Mouse (Mus musculus): ENCODE results near the gene Atp1b1.
A peak's percentile ranks its signal among the peaks of the same experiment; 100 is the strongest.

Gene Atp1b1

DNA sequence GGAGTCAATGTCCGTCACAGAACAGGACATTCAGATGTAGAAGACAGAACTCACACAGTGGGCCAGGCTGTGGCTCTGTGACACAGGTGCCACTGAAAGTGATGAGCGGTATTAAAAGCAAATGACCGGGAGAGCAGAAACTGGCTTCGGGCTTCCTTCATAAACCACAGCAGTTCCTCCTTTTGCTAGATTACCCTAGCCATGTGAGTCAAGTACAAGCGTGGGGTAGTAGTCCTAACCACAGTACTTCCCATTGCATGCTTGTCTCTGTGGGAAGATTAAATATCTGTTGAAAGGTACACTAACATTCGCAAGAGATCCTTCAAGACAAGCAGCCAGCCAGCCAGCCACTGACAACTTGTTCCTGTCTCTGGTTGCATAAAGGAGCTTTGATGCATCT, 17.9 kb downstream of the Atp1b1 start:
- DNase-seq (ENCODE audit: low spot score in 2 of 2): no peak

DNA sequence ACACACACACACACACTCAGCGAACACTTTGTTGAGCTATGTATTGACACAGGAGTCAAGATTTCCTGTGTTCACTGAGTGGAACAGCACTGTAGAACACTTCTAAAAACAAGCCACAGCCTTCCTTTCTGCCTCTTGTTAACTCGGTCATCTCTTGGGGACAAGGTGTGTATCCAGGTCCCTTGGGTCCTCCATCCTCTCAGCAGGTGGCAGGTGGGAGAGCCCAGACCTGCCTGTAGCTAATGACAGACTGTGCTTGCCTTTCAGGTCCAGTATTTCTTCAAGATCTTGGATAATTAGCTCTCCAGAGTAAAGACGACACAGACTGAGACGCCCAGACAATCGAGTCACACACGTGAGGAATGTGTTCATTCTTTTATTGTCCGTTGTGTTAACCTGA, 21.4 kb downstream of the Atp1b1 start:
- DNase-seq (ENCODE audit: low spot score in 2 of 2): no peak

DNA sequence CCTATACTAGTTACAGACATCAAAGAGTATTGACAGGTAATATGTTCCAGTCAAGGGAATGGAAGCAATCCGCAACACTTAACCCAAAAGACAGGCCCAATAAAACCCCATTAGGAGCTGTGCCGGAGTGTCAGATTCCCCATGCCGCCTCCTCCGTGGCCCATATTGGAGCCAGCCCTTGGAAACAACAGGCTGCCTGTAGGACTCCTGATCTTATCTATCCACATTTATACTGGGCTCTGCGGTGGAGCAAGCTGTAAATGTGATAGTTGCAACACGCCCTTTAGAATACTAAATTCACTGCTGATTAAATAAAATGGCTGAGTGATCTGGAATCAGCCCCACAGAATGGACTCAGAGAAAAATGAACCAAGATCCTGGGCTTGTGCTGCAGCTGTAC, 24.1 kb downstream of the Atp1b1 start:
- no peak for DNase-seq (ENCODE audit: low spot score in 2 of 2)

DNA sequence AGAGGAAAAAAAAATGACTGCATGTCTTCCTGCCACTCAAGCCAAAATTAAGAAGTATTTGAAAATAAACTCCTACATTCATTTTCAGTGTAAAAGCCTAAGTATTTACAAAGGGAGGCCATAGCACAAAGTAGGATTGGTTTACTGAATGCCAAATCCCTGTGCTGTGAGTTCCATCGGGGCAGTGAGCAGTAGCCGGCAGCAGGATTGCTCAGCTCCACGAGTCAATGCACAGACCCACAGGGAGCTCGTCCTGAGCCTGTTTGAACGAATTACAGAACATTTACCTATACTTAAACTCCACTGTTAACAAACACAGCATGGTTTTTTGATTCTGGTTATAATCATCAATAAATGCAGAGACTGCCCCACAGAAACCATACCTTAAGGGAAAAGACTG, 25.5 kb downstream of the Atp1b1 start:
- no peak for DNase-seq (ENCODE audit: low spot score in 2 of 2)

DNA sequence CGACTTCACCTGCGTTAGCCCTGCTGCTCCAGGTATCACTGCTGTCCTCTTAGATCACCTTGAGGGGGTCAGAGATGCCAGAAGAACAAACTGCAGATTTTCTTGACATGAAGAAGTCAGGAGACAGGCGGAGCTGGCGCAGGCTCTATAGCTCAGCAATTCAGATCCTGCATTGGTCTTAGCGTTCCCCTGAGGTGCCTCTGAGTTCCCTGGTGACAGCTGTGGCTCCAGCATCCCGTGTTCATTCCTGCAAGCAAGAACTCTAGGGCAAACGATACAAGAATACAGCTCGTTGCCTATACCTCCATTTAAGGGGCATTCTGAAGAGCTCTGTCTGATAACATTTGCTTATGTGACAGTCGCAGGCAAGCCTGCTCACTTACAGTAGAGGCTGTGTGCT, 29.5 kb downstream of the Atp1b1 start:
- no peak for DNase-seq (ENCODE audit: low spot score in 2 of 2)

DNA sequence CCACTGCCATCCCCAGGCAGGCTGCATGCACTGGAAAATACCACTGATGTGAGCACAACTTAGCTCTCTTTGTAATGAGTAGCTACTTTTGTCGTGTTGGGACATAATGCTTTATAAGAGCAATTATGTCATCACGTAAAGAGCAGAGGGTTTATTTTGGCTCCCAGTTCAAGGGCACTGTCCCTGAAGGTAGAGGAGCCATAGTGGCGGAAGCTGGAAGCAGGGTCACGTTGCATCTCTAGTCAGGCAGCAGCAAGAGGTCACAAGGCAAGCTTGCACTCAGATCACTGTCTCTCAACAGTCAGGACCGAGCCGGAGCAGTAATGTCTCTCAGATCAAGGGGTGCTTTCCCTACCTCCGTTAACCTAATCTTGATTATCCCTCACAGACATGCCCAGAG, 30.4 kb downstream of the Atp1b1 start:
- no peak for DNase-seq (ENCODE audit: low spot score in 2 of 2)

DNA sequence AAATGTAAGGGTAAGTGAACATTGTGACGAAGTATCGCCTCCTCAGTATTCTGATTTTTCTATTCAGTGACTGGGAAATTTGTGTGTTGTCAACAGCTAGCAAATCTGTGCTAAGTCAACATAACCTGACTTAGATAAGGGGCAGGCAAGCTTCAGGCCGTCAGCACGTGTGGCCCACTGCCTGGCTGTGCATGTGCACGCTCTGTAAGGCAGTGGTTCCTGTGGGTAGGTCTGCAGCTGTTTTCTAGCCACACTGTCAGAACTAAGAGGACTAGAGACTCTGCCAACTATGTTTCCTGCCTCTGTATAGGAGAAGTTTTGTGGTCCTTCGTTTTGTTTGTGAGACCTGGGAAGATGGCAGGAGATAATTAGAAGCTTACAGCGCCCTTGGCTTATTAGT, 31.9 kb downstream of the Atp1b1 start:
- no peak for DNase-seq (ENCODE audit: low spot score in 2 of 2)

DNA sequence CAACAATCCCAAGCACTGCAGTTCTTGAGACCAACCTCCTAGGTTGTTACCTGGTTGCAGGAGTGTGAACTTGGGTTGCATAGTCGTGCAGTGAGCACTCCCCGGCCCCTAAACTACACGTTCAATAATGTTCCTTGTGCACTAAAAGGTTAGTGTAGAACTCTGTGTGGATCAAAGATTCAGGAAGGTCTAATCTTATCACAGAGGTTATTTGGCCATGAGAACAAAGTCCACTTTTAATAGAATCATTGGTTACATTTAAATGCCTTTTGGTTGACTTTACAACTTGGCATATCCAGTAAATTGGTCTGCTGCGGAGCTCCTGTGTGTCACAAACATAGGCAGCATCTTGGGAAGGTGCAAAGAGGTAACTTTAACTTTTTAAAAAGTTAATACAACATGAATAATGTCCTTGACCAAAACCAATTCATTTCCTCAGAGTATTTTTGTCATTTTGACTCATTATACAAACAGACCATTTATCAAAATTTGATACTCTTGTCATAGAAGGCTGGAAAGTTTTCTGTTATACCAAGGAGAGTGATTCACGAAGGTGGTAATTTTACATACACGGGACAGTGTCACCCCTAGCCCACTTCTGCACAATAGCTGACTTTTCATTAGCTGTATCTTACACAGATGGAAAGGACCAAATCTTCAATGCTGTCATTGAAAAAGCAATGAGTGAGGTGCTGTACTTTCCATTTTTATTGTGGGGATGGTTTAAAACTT, 37.4 kb downstream of the Atp1b1 start:
- DNase-seq (ENCODE audit: low spot score in 2 of 2): no peak

DNA sequence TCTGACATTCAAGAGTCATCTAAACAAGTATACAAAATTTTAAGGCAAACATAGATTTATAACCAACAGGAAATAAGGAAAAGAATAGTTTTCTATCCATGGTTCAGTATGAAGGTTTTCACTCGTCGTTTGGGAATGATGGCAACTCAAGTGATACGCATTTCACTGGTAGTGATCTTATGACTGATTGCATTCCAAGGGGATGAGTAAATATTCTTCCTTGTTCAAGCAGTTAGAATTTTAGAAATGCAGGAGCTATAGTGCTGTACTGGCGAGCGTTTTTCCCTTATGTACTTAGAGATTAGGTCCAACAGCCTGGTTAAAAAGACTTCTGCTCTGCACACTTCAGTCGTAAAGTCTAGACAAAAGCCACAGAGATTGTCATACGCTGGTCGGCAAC, 38.8 kb downstream of the Atp1b1 start:
- no peak for DNase-seq (ENCODE audit: low spot score in 2 of 2)

DNA sequence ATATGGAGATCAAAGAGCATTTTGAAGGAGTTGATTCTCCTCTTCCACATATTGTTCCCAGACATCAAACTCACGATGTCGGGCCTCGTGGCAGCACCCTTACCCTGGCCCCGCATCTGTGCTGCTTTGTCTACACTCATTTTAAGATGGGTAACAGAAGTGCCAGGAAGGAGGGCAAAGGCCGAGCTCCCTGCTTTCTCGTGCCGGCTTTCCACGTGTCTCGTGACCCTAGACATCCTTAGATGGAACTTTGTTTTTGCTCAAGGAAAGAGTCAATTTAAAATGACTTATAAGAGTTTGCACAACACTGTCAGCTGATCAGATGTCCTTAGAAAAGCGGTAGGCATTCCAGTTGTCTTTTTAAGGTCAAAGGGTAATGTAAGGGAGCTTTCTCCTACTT, 39.8 kb downstream of the Atp1b1 start:
- DNase-seq (ENCODE audit: low spot score in 2 of 2): no peak

DNA sequence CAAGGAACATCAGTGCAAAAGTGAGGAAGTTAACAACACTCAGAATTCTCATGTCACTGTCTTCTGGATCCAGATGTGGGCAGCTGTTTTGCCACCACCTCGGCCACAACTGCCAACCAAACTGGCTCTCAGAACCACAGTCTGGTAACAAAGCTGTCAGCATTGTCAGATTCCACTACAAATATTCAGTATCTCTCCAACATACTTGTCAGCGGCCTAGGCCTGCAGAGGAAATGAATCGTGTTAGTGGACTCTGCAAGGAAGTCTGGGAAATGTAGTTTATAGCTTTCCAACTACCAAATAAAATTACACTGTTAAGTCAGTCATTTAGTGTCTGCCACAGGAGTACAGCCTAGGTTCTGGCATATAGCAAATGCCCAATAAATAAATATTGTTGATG, 40.6 kb downstream of the Atp1b1 start:
- no peak for DNase-seq (ENCODE audit: low spot score in 2 of 2)

DNA sequence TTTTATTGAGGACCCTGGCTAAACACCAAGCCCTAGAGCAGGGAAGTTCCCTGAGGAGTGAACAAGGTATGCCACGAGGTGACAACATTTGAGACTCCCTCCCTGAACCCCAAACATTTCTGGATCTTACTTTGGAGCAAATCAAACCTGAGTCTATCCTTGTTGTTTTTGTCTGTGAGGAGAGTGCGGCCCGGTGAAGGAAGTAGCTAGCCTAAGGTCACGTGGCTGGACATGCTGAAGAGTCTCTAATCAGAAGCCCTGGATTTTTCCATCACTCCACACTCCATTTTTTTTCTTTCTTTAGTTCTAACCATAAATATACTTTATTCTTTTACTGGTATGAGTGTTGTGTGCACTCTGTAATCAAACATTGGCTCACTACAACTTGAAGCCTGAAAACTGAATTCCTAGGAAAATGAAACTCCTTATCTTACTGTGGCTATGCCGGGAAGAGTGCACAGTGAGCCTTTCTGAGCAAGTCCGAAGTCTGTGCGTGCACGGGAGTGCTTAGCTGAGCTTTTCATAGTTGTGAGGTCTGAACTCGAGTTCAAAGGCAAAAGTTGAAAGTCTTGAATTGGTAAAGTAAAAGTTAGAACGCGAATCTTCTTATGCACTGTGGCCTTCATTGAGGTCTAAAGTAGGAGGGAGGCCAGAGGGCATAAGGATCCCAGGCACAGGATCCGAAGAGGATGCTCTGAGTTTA, 41.3 kb downstream of the Atp1b1 start:
- DNase-seq (ENCODE audit: low spot score in 2 of 2): no peak

DNA sequence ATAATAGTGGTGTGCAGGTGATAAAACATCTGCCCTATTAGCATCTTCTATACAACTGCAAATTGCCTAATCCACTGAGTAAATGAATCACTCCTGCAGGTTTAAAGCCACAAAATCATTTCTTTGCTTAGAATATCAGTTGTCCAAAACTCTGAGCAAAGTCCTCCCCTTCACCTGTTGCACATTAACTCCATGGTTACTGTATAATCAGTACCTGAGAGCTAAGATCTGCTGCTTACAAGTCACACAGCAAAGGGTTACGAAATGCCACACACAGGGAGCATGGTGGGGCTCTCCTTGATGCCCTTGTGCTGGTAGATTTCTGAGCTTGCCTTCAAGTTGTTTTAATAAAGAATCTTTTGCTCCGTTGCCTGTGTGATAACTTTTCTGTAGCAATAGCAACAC, 42.8 kb downstream of the Atp1b1 start:
- DNase-seq (ENCODE audit: low spot score in 2 of 2): no peak

DNA sequence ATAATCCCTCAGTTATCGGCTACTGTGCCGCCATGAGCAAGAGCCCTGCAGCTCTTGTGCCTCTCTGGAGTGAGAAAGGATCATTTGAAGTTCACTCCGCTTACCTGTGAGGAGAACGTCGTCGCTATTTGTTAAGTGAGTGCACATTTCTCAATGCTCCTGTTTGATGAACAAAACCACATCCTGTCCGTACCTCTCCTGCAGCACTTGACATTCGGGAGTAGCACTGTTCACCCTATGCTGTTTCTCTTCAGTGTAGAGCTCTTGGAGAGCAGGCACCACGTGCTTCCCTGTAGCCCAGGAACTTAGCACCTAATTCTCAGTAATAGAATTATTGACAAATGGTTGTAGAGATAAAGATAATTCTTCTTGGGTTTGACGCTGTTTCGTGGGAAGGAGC, 44.5 kb downstream of the Atp1b1 start:
- no peak for DNase-seq (ENCODE audit: low spot score in 2 of 2)

DNA sequence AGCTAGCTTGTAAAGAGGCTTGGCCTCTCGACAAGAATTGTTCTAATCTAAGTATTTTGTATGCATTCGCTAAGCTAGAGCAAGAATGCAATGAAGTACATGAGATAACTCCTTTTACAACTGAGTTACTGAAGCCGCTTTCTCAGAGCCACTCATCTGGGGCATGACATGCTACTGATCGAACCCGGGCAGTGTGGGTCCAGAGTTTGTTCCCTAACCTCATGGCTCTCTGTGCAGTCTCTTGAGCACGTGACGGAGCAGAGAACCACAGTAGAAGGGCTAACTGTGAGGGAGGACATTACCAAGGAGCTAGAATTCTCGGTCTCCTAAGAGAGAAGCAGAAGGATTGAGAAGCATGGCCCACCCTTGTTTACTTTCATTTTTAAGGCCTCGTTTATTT, 45.2 kb downstream of the Atp1b1 start:
- DNase-seq (ENCODE audit: low spot score in 2 of 2): no peak

DNA sequence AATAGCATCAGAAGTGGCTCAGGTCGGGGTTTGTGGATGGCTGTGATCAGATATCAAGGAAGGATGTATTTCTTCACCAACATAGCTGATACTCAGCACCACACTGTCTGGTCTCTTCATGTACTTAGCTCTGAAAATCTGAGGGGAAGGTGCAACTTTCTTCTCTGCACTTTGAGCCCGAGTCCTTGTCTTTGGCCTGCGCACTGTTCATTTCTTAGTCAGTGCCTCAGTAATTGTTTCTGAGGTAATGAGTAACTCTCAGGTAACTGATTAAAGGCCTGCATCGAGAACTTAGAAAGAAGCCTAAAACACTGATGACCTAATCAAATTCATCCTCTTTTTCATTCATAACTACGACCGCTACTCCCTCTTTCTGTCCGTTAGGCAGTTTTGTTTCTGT, 46.8 kb downstream of the Atp1b1 start:
- no peak for DNase-seq (ENCODE audit: low spot score in 2 of 2)

DNA sequence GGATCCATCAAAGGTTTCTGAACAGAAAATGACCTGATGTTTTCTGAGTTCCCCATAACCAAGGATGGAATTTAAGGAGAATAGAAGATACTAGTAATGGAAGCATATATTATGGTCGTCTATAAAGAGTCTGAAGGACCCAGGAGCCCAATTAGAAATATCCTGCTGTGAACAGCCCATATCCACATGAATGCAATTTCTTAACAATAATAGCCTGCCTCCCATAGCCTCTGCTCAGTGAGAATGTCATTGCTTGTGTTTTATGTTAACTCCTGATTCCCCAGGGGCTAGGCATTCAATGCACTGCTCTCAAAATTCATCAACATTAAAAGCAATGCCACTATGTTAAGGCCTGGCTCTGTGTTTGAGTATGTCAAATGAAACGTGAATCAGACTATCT, 49.5 kb downstream of the Atp1b1 start:
- no peak for DNase-seq (ENCODE audit: low spot score in 2 of 2)

DNA sequence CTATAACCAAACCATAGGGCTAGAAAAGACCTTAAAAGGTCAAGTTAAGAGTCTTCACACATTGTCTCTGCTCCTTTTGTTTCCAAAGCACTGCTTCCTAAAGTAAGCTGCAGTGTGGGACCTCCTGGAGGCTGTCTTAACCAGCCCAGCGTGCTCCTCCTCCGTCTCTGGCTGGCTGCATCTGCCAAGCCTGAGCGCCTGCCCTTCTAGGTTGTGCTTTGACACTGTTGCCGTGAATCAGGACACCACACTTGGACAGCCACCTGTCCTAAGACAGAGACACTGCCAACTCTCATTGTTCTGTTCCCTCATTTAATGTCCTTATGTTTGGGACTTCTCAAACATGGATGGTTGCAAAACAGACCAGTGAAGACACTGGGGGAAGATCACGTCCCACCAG, 51.6 kb downstream of the Atp1b1 start:
- DNase-seq (ENCODE audit: low spot score in 2 of 2): no peak

DNA sequence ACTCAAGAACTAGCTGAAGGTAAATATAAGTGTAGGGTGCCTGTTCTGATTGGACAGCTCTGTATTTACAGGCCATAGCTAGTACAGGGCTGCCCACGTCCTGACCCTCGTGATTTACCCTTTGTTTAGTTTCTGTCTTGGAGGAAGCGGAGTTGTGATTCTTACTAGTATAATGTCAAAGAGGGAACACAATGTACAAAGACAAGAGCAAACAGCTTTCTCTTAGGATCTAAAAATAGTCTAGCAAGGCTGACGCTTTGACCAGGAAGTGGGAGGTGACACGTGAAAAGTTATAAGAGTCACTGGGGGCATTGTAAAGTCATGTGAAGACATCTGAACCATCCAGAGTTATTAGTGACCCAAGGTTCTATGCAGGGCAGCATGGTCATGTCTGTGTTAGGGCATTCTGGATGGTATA, 52.8 kb downstream of the Atp1b1 start:
- DNase-seq (ENCODE audit: low spot score in 2 of 2): no peak

DNA sequence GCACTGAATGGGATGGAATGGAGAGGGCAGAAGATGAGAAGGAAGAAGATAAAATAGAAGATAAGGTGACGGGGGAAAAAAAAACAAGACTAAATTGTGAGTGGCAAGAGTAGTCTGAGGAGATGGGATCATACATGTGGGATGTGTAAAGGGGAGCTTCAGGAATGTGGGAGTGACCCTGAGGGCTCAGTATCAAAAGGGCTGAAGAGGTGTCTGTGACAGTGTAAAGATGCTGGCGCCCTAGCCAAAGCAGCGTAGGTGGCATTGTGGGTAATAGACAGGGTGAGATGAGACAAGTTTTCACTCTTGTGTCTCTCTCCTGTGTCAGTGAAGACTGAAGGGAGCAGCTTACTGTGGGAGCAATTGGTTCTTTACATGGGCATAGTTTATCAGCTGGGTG, 58.6 kb downstream of the Atp1b1 start:
- DNase-seq (ENCODE audit: low spot score in 2 of 2): no peak

DNA sequence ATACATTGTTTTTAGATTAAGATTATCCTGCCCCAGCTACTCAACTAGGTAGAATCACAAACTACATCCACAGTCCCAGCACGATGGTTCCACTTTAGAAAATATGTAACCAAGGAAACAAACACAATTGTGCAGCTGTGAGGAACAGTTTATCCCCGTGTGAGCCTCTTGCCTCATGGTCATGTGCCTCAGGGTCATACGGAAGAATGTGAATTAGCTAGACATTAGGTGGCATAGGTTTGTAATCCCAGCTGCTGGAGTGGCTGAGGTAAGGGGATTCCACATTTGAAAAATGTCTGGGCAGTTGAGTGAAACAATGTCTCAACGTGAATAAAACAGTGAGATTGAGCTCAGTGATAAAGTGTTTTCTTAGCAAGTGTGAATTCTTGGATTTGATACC, 60.5 kb downstream of the Atp1b1 start:
- DNase-seq (ENCODE audit: low spot score in 2 of 2): no peak

DNA sequence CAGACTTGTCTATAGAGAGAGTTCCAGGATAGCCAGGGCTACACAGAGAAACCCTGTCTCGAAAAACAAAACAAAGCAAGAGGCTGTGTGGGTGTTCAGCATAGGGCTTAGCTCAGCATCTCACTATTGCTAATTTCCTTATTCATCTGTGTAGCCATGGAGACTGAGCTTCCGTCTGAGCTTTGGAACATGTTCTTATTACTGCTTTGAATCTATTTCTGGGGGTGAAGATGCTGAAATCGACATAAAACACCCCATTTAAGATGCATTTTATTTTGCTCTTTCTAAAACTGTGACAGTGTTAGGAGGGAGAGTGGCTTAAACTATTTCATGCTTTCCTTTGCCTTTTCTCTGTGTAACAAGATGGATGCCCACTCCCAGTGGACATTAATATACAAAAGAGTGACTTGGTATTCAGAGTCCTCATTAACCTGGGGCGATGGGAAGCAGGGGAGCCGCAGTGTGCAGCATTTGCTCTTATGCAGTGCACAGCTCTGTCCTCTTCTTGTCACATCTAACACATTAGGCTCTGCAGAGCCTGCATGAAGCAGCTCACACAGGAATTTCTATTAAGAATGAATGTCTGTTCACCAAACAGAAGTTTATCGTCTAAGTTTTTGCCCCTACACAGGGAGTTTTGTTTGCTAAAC, 62.9 kb downstream of the Atp1b1 start:
- peak in 1 of 2 experiments; percentile 11 for DNase-seq (ENCODE audit: low spot score in 2 of 2)

DNA sequence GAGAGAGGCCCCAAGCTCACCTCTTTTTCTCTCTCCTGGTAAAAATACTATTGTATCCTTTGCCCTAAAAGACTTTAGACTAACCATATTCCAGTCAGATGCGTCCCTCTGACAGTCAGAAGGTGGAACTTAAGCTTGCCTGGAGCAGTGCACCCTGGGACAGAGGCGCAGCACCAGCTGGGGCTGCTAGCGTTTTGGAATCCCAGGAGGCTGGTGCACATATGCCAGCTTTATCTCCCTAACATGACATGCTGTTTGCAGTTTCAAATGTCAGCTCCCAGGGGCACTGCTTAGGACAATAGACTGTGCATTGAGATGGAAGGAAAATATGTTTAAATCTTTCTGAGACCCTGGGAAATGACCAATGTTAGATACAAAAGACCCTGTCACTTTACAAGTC, 66.0 kb downstream of the Atp1b1 start:
- DNase-seq (ENCODE audit: low spot score in 2 of 2): no peak
